8 mouse cellular contexts compared by ENCODE assay signal in the genomic region with DNA sequence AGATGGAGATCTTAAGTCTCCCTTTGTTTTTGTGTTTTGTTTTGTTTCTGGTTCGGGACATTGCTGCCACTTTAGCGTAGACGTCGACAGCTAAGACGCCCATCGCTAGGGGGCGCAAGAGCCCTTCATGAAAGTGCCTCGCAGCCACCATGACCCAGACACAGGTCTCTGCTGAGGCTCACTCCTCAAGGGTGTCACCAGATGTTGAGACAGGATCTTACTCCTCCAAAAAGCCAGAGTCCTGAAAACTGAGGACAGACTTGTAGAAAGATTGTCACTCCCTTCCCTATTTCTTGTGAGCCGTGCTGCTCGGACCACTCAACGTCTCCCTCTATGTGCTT.
DNase-seq lines count a peak whose midpoint lies in the region; ATAC-seq and TF ChIP-seq lines count a peak whose summit lies in the region.

No protein-coding gene starts in this region.

- no peak for TF ChIP-seq POLR2A in bone marrow, adult 2 months (IDR thresholded peaks at IDR 0.05; ENCODE audit: borderline replicate concordance, control insufficient read depth, low read depth, low read length)
- no peak for TF ChIP-seq POLR2A in testis, adult 2 months (IDR thresholded peaks at IDR 0.05; ENCODE audit: control insufficient read depth, low read depth, low read length)

- DNase-seq in 416B (ENCODE audit: low read depth) = peak; percentile 69
- peak; percentile 9 for DNase-seq in naive thymus-derived CD4-positive, alpha-beta T cell, adult 2 months (ENCODE audit: low read depth)

- H3K27ac ChIP-seq in bone marrow, adult 2 months (ENCODE audit: control insufficient read depth, insufficient read depth, low read depth, low read length, poor library complexity) = no peak overlapping the region
- H3K27ac ChIP-seq in embryonic facial prominence, embryonic 15.5 days (replicated peaks) = no peak overlapping the region
- H3K27ac ChIP-seq in heart, embryonic 11.5 days (ENCODE audit: low read depth, low read length) = no peak overlapping the region
- H3K27ac ChIP-seq in kidney, embryonic 15.5 days = no peak overlapping the region
- no peak overlapping the region for H3K27ac ChIP-seq in limb, embryonic 15.5 days
- peak overlapping the region; percentile 23; the same call in 1 of the 2 replicates for H3K27ac ChIP-seq in testis, adult 2 months (ENCODE audit: control insufficient read depth, insufficient read depth, low read depth, low read length)

- H3K4me2 ChIP-seq in embryonic facial prominence, embryonic 15.5 days (replicated peaks) = peak overlapping the region; percentile 57
- H3K4me2 ChIP-seq in heart, embryonic 11.5 days = peak overlapping the region; percentile 67
- peak overlapping the region; percentile 69 for H3K4me2 ChIP-seq in kidney, embryonic 15.5 days
- H3K4me2 ChIP-seq in limb, embryonic 15.5 days = peak overlapping the region; percentile 54

- peak; percentile 66 for ATAC-seq in embryonic facial prominence, embryonic 15.5 days (ENCODE audit: insufficient number of reproducible peaks, low FRiP score, low TSS enrichment, low read depth)
- ATAC-seq in heart, embryonic 11.5 days (replicated peaks; ENCODE audit: insufficient number of reproducible peaks, low FRiP score, low TSS enrichment) = no peak
- ATAC-seq in kidney, embryonic 15.5 days (replicated peaks; ENCODE audit: low FRiP score) = peak; percentile 82
- no peak for ATAC-seq in limb, embryonic 15.5 days (ENCODE audit: insufficient number of reproducible peaks, low FRiP score, low TSS enrichment, low read depth)

- H3K27me3 ChIP-seq in embryonic facial prominence, embryonic 15.5 days = no peaks in the 10 kb centered on the region
- H3K27me3 ChIP-seq in heart, embryonic 11.5 days (ENCODE audit: control insufficient read depth, insufficient read depth, low read length) = no peaks in the 10 kb centered on the region
- H3K27me3 ChIP-seq in kidney, embryonic 15.5 days = peaks cover 23% of the 10 kb centered on the region
- H3K27me3 ChIP-seq in limb, embryonic 15.5 days = 0 out of 2 replicates have a peak, but pooled peaks cover 5% of the 10 kb centered on the region
- H3K27me3 ChIP-seq in testis, adult 2 months (ENCODE audit: control insufficient read depth, insufficient read depth, low read length) = no peaks in the 10 kb centered on the region

- TF ChIP-seq CTCF in bone marrow, adult 2 months (IDR thresholded peaks at IDR 0.05; ENCODE audit: control insufficient read depth, insufficient read depth, low read length) = peak; percentile 67
- TF ChIP-seq CTCF in testis, adult 2 months (IDR thresholded peaks at IDR 0.05; ENCODE audit: control insufficient read depth, insufficient read depth, insufficient replicate concordance, low read depth, low read length) = peak; percentile 94

- no peaks in the 10 kb centered on the region for H3K9me3 ChIP-seq in embryonic facial prominence, embryonic 15.5 days (replicated peaks)
- no peaks in the 10 kb centered on the region for H3K9me3 ChIP-seq in heart, embryonic 11.5 days (replicated peaks; ENCODE audit: control insufficient read depth, low read length)
- H3K9me3 ChIP-seq in kidney, embryonic 15.5 days (replicated peaks) = no peaks in the 10 kb centered on the region
- H3K9me3 ChIP-seq in limb, embryonic 15.5 days = no peaks in the 10 kb centered on the region

- 17% methylated on average over 11 of the region's 11 CpGs for WGBS in bone marrow, adult 2 months
- 10% methylated on average over 11 of the region's 11 CpGs for WGBS in embryonic facial prominence, embryonic 15.5 days
- WGBS in heart, embryonic 11.5 days (ENCODE audit: insufficient replicate concordance) = 11% methylated on average over 11 of the region's 11 CpGs
- 15% methylated on average over 11 of the region's 11 CpGs for WGBS in kidney, embryonic 15.5 days
- 10% methylated on average over 11 of the region's 11 CpGs for WGBS in limb, embryonic 15.5 days

- 0 out of 2 replicates have a peak, but pooled peaks cover 3% of the 10 kb centered on the region for H3K36me3 ChIP-seq in embryonic facial prominence, embryonic 15.5 days
- H3K36me3 ChIP-seq in heart, embryonic 11.5 days (ENCODE audit: control insufficient read depth, insufficient read depth, low read length) = no peaks in the 10 kb centered on the region
- no peaks in the 10 kb centered on the region for H3K36me3 ChIP-seq in kidney, embryonic 15.5 days
- H3K36me3 ChIP-seq in limb, embryonic 15.5 days = 0 out of 2 replicates have a peak, but pooled peaks cover 7% of the 10 kb centered on the region
- H3K36me3 ChIP-seq in testis, adult 2 months (ENCODE audit: control insufficient read depth, insufficient read depth, low read length) = no peaks in the 10 kb centered on the region

- H3K4me3 ChIP-seq in bone marrow, adult 2 months (replicated peaks; ENCODE audit: control insufficient read depth, low read depth, low read length) = no peak overlapping the region
- H3K4me3 ChIP-seq in embryonic facial prominence, embryonic 15.5 days (replicated peaks) = peak overlapping the region; percentile 38
- H3K4me3 ChIP-seq in heart, embryonic 11.5 days (ENCODE audit: low read depth, low read length) = peak overlapping the region; percentile 45
- H3K4me3 ChIP-seq in kidney, embryonic 15.5 days (replicated peaks) = peak overlapping the region; percentile 38
- H3K4me3 ChIP-seq in limb, embryonic 15.5 days = peak overlapping the region; percentile 39
- peak overlapping the region; percentile 41 for H3K4me3 ChIP-seq in testis, adult 2 months (ENCODE audit: control insufficient read depth, low read depth, low read length)

- H3K9ac ChIP-seq in embryonic facial prominence, embryonic 15.5 days = no peak overlapping the region
- H3K9ac ChIP-seq in heart, embryonic 11.5 days (ENCODE audit: low read depth, low read length) = 0 out of 2 replicates have a peak overlapping the region, but pooled peaks have one; percentile 1
- H3K9ac ChIP-seq in kidney, embryonic 15.5 days = peak overlapping the region; percentile 39
- 0 out of 2 replicates have a peak overlapping the region, but pooled peaks have one; percentile 21 for H3K9ac ChIP-seq in limb, embryonic 15.5 days

- no peaks in the 10 kb centered on the region for H3K4me1 ChIP-seq in bone marrow, adult 2 months (ENCODE audit: control insufficient read depth, insufficient read depth, low read length)
- peaks cover 18% of the 10 kb centered on the region; the same call in 1 of the 2 replicates for H3K4me1 ChIP-seq in embryonic facial prominence, embryonic 15.5 days
- H3K4me1 ChIP-seq in heart, embryonic 11.5 days (ENCODE audit: control insufficient read depth, insufficient read depth, low read length) = 0 out of 2 replicates have a peak, but pooled peaks cover 3% of the 10 kb centered on the region
- peaks cover 26% of the 10 kb centered on the region for H3K4me1 ChIP-seq in kidney, embryonic 15.5 days
- H3K4me1 ChIP-seq in limb, embryonic 15.5 days = peaks cover 26% of the 10 kb centered on the region
- peaks cover 28% of the 10 kb centered on the region for H3K4me1 ChIP-seq in testis, adult 2 months (ENCODE audit: control insufficient read depth, insufficient read depth, low read length)

Comparison
In these comparisons a context has a peak if more than half of its experiments do, and no peak if none do; other contexts are left out.
1. ATAC-seq: peak in embryonic facial prominence, embryonic 15.5 days (single experiment) and kidney, embryonic 15.5 days (single experiment); none in heart, embryonic 11.5 days (single experiment) and limb, embryonic 15.5 days (single experiment).
2. Peak in every context shown above with its lines, with median percentiles within 50 percentile points of each other: H3K4me2 ChIP-seq.